Mouse (Mus musculus) hindbrain, postnatal 0 days (tissue): ENCODE measurements at regions not wholly inside any gene's neighbourhood (a gene's known extent, or its start where the extent isn't known, plus 50 kb on each side); places are given as distances from the start of the nearest gene placed in this dataset.

Experiments
- ATAC-seq: fragments of 200-750 bp; cut with Nextera tagmentation; 2 replicates; pipeline ENCODE4 v1.8.0; 2017; ENCODE audit warnings: mild to moderate bottlenecking, moderate TSS enrichment, moderate library complexity
- DNase-seq: peaks from one replicate; pipeline ENCODE4 v3.0.0-alpha.2; 2015; ENCODE audit warnings: low spot score
- H3K27ac ChIP-seq: fragments of 300-500 bp; sonication (generic); 2 replicates; pipeline ENCODE4 v1.5.1; 2014; ENCODE audit warnings: mild to moderate bottlenecking
- H3K27me3 ChIP-seq: fragments of 300-500 bp; sonication (generic); 2 replicates; pipeline ENCODE4 v1.6.1; 2014; ENCODE audit warnings: low read length, mixed read lengths; ENCODE audit not compliant: insufficient read depth
- H3K36me3 ChIP-seq: fragments of 300-500 bp; sonication (generic); 2 replicates; pipeline ENCODE4 v1.6.1; 2014; ENCODE audit warnings: low read length, mixed read lengths; ENCODE audit not compliant: insufficient read depth
- H3K4me1 ChIP-seq: fragments of 300-500 bp; sonication (generic); 2 replicates; pipeline ENCODE4 v1.6.1; 2014; ENCODE audit warnings: antibody characterized with exemption, low read length, mixed read lengths; ENCODE audit not compliant: insufficient read depth
- H3K4me2 ChIP-seq: fragments of 300-500 bp; sonication (generic); 2 replicates; pipeline ENCODE4 v1.6.1; 2014; ENCODE audit warnings: low read depth, mild to moderate bottlenecking, low read length, moderate library complexity, mixed read lengths
- H3K4me3 ChIP-seq: fragments of 300-500 bp; sonication (generic); 2 replicates; pipeline ENCODE4 v1.5.1; 2014; ENCODE audit warnings: low read length
- H3K9ac ChIP-seq: fragments of 300-500 bp; sonication (generic); replicated peaks from 2 replicates; pipeline ENCODE4 v1.6.1; 2014; ENCODE audit warnings: mild to moderate bottlenecking, low read length, moderate library complexity, mixed read lengths
- H3K9me3 ChIP-seq: fragments of 300-500 bp; sonication (generic); 2 replicates; pipeline ENCODE4 v1.6.1; 2016; ENCODE audit warnings: low read length, mixed read lengths
- CTCF ChIP-seq: IDR thresholded peaks from 2 replicates; pipeline ENCODE4 v1.5.1; 2016; ENCODE audit warnings: antibody characterized with exemption, control low read depth, low read depth
- WGBS: fragments of 180-500 bp; shearing (Covaris S2); extraction: QIAGEN DNeasy Blood & Tissue Kit; methylation state at CpG from one replicate; pipeline ENCODE4 v1.1.7; 2014; 5-methylcytosine and 5-hydroxymethylcytosine counted together

DNA sequence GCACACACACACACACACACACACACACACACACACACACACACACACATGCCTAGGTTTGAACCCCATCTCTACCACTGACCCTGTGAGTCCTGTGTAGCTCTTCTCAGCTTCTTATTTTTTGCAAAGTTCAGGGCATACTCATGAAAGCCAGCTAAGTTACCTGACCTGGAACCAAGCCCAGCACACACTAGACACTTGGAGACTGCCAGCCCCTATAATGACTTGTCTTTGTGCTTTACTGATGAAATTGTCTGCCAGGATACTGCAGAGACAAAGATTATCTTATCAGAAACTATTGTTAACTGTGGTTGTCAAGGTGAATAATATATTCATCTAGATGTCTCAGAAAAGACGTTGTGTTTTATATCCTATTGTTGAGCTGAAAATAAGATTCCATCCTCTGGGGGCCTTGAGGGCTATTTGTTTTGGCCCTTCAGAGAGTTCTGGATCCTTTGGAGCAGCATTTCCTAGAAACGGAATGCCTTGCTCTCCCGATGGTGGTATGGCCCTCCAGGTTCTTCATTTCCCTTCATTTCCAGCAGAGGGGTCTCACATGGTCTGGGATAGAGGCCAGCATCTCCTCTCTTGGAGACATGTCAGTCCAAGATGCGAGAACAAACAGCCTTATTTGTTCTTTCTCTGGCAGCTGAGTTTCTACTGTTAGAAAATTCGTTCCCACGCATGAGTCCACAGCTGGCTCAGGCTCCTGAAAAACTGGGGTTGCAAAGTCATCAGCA lies 402.6 kb downstream of the Tns1 start:
- Histone ChIP-seq H3K9me3 (no peaks in the 10 kb centered on the region), H3K4me3 (no peak overlapping the region), H3K4me1 (no peaks in the 10 kb centered on the region), H3K36me3 (no peaks in the 10 kb centered on the region), H3K27me3 (no peaks in the 10 kb centered on the region), H3K27ac (no peak overlapping the region), H3K4me2 (no peak overlapping the region), H3K9ac (no peak overlapping the region)
- ATAC-seq (no peak), DNase-seq (peak; percentile 11)
- TF ChIP-seq CTCF: no peak
- 46% methylated on average over 6 of the region's 6 CpGs for WGBS

DNA sequence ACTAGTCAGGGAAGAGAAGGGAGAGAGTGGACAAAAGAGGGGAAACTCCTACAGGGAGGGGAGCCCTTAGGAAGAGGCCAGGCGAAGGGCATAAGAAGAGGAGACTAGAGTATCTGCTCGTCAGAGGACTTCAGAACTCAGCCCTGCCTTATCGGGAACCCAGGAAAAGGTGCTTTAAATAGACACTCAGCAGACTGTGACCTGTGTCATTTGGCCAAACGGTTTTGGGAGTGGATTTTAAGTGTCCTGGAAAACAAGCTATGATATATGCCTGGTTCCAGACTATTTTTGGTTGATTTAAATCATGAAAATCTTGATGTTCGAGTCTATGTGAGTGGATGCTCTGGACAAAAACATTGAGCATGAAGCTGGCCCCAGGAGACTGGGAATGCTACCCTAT lies 405.8 kb downstream of the Tns1 start:
- no peaks in the 10 kb centered on the region for H3K36me3 ChIP-seq
- DNase-seq: no peak
- no peak overlapping the region for H3K4me2 ChIP-seq
- no peak overlapping the region for H3K9ac ChIP-seq
- TF ChIP-seq CTCF: no peak
- WGBS: 78% methylated on average over 5 of the region's 5 CpGs
- no peaks in the 10 kb centered on the region for H3K9me3 ChIP-seq
- no peaks in the 10 kb centered on the region for H3K27me3 ChIP-seq
- ATAC-seq: no peak
- H3K4me3 ChIP-seq: no peak overlapping the region
- no peaks in the 10 kb centered on the region for H3K4me1 ChIP-seq
- H3K27ac ChIP-seq: no peak overlapping the region

DNA sequence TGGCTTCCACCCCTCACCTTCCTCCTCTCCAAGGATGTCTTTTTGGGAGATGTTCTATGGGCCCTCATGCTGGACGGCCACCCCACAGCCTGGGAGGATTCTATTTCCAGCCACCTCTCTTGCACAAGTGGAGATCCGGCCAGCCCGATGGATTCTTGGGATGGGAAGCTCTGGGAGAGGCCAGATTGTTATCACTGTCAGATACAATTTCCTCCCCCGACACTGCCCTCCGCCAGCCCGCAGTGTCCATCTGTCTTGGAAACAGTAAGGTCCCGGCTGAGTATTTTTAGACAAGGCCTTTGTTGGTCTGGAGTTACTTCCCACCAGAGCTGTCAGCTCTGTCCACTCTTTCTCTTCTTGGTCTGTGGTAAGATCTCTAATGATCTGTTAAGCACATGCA lies 406.8 kb downstream of the Tns1 start:
- Histone ChIP-seq H3K4me2 (no peak overlapping the region), H3K27ac (no peak overlapping the region), H3K4me3 (no peak overlapping the region), H3K9ac (no peak overlapping the region), H3K4me1 (no peaks in the 10 kb centered on the region), H3K9me3 (no peaks in the 10 kb centered on the region), H3K36me3 (no peaks in the 10 kb centered on the region), H3K27me3 (no peaks in the 10 kb centered on the region)
- no peak for DNase-seq
- no peak for TF ChIP-seq CTCF
- 83% methylated on average over 7 of the region's 7 CpGs for WGBS
- no peak for ATAC-seq

DNA sequence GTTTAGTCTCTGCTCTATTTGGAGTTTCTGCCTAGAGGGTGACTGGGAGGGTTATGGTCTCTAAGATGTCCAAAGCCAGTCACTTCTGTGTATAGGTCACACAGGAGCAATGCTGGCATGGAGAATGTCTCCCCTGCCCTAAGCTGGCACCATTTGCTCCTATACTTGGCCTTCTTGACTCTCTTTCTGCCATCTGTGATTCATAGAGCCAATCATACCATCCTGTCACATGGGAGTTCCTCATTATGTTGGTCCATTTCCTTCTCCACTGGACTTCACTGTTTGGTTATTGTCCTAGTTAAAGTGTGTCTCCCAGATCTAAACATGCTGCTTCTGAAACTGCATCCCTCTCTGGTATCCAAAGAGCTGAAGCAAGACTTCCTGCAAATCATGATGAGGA lies 407.3 kb downstream of the Tns1 start:
- DNase-seq (no peak), ATAC-seq (no peak)
- Histone ChIP-seq H3K4me2 (no peak overlapping the region), H3K27me3 (no peaks in the 10 kb centered on the region), H3K9me3 (no peaks in the 10 kb centered on the region), H3K4me3 (no peak overlapping the region), H3K4me1 (no peaks in the 10 kb centered on the region), H3K36me3 (no peaks in the 10 kb centered on the region), H3K27ac (no peak overlapping the region), H3K9ac (no peak overlapping the region)
- TF ChIP-seq CTCF: no peak

DNA sequence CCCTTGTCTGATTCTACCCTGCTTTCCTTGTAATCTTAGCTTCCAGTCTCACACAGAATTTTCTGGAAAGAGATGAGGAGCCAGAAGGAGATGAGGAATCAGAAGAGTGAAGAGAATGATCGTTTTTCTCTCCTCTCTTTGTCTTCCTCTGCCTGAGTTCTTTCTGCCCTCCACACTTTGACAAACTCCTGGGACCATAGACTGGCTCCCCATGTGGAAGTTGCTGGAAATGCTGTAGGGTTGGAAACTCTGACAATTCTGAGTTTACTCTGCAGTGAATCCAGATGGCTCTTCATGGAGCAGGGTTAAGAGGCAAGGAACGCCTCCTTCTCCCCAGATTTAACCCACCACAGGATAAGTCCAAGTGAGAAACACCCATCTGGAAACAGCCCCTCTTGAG lies 408.7 kb downstream of the Tns1 start:
- WGBS: 73% methylated on average over 2 of the region's 2 CpGs
- ATAC-seq (no peak), DNase-seq (no peak)
- Histone ChIP-seq H3K9me3 (no peaks in the 10 kb centered on the region), H3K27me3 (no peaks in the 10 kb centered on the region), H3K9ac (no peak overlapping the region), H3K4me1 (no peaks in the 10 kb centered on the region), H3K27ac (no peak overlapping the region), H3K4me3 (no peak overlapping the region), H3K4me2 (no peak overlapping the region), H3K36me3 (no peaks in the 10 kb centered on the region)
- TF ChIP-seq CTCF: peak; percentile 25; the same call in 1 of the 2 replicates

DNA sequence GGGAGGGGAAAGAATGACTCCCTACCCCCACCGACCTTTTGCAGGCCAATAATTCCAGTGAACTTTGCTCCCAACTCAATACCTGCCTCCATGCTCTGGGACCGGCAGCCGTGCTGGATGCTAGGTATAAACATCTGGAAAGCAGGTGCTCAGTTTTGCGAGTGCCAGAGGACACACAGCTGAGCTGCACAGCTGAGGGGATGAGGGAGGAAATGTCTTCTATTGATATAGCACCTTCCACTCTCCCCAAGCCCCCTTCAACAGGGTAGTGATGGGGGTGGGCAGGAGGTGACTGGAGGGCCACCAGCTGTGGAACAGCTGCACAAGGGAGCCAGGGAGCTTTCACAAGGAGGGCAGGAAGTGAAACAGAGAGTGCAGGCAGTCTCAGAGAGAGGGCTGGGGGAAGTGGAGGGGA lies 421.8 kb downstream of the Tns1 start:
- TF ChIP-seq CTCF: no peak
- no peaks in the 10 kb centered on the region for H3K4me1 ChIP-seq
- no peak overlapping the region for H3K4me2 ChIP-seq
- H3K36me3 ChIP-seq: no peaks in the 10 kb centered on the region
- no peaks in the 10 kb centered on the region for H3K27me3 ChIP-seq
- H3K4me3 ChIP-seq: no peak overlapping the region
- no peaks in the 10 kb centered on the region for H3K9me3 ChIP-seq
- WGBS: 53% methylated on average over 4 of the region's 4 CpGs
- no peak for ATAC-seq
- DNase-seq: no peak
- H3K27ac ChIP-seq: no peak overlapping the region
- H3K9ac ChIP-seq: no peak overlapping the region

DNA sequence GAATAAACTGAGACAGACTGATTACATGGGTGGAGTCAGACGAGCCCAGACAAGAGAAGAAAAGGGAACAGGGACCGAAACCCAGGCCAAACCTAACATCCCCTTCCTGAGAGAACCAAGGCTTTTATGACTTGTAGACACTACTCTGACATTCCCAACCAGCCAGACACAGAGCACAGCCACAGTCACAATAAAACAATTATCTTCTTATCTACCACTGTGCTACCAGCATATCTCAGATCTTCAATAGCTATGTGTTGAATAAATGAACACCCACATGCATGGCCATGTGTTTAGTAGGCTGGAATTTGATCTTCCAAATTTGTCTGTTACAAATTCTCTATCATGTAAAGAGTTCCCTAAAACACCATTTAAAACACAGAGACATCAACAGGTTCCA lies 430.7 kb downstream of the Tns1 start:
- Histone ChIP-seq H3K4me1 (no peaks in the 10 kb centered on the region), H3K27me3 (no peaks in the 10 kb centered on the region), H3K4me2 (no peak overlapping the region), H3K9ac (no peak overlapping the region), H3K36me3 (no peaks in the 10 kb centered on the region), H3K4me3 (no peak overlapping the region), H3K9me3 (no peaks in the 10 kb centered on the region), H3K27ac (no peak overlapping the region)
- TF ChIP-seq CTCF: no peak
- 47% methylated on average over 2 of the region's 2 CpGs for WGBS
- DNase-seq (no peak), ATAC-seq (no peak)
